Mouse (Mus musculus): ENCODE measurements around the gene Mien1. TPM values are rescaled to one million over a fixed set of nuclear protein-coding genes. Genes with fewer than 3 reads are reported as not detected.

Gene Mien1
- polyA plus RNA-seq (2014; fragmentation: Illumina TruSeq; extraction: RNeasy Lipid Tissue Mini Kit (QIAGEN cat#74804); ENCODE audit: low replicate concordance), result 31.8 TPM

GRCm38 (mm10) chr11:98438331-98439158, at the start of gene Mien1:
Gene Mien1 (minus strand): TSS chr11:98438991.

GRCm38 (mm10) chr11:98446213-98446561, 7.4 kb upstream of the Mien1 start, which contains the start of gene Grb7:
Gene Grb7 (plus strand): TSS chr11:98446394.

GRCm38 (mm10) chr11:98412273-98412796, 26.5 kb downstream of the Mien1 start, which contains the start of gene Erbb2:
Gene Erbb2 (plus strand): TSS chr11:98412470.

DNA sequence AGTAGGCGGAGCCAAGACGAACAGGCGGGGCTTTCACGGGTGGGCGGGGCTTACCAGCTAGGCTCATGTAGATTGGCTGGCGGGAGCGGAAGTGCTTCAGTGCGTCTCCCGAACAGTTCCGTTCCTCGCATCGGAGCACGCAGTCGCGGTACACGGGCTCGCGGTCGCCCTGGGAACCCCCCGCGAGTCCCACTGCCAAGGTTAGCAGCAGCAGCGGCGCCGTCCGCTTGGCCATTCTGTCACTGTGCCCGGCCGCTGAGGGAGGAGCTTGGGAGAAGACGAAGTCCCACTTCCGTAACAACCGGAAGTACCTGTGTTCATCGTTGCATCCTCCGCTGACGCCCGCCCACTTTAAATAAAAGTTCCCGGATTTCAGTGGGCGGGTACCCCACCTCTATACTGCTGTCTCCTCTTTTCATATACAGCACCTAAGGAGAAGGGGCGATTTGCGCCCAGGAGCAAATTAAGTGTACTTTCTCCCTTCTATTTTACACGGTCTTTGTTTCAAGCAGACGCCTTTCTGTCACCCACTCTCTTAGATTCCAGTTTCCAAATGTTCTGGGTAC, 38.5 kb downstream of the Mien1 start, which contains the start of gene Pgap3:
Gene Pgap3 (minus strand): TSS at position 330 of the 566 bp plus-strand sequence.

Other genes with a start within 250 kb of the Mien1 start
- gene Med1, start 245.7 kb downstream of the Mien1 start, polyA plus RNA-seq (2014; fragmentation: Illumina TruSeq; extraction: RNeasy Lipid Tissue Mini Kit (QIAGEN cat#74804); ENCODE audit: low replicate concordance), result 37.7 TPM
- gene Cdk12, start 235.9 kb downstream of the Mien1 start, polyA plus RNA-seq (2014; fragmentation: Illumina TruSeq; extraction: RNeasy Lipid Tissue Mini Kit (QIAGEN cat#74804); ENCODE audit: low replicate concordance), result 28.2 TPM
- gene Neurod2, start 109.3 kb downstream of the Mien1 start, polyA plus RNA-seq (2014; fragmentation: Illumina TruSeq; extraction: RNeasy Lipid Tissue Mini Kit (QIAGEN cat#74804); ENCODE audit: low replicate concordance), result not detected
- 5.9 TPM for gene Ppp1r1b, start 90.6 kb downstream of the Mien1 start, polyA plus RNA-seq (2014; fragmentation: Illumina TruSeq; extraction: RNeasy Lipid Tissue Mini Kit (QIAGEN cat#74804); ENCODE audit: low replicate concordance)
- gene Stard3, start 80.6 kb downstream of the Mien1 start, polyA plus RNA-seq (2014; fragmentation: Illumina TruSeq; extraction: RNeasy Lipid Tissue Mini Kit (QIAGEN cat#74804); ENCODE audit: low replicate concordance), result 1.0 TPM
- gene Tcap, start 55.2 kb downstream of the Mien1 start, polyA plus RNA-seq (2014; fragmentation: Illumina TruSeq; extraction: RNeasy Lipid Tissue Mini Kit (QIAGEN cat#74804); ENCODE audit: low replicate concordance), result not detected
- not detected for gene Pnmt, start 52.5 kb downstream of the Mien1 start, polyA plus RNA-seq (2014; fragmentation: Illumina TruSeq; extraction: RNeasy Lipid Tissue Mini Kit (QIAGEN cat#74804); ENCODE audit: low replicate concordance)
- not detected for gene Pgap3, start 38.5 kb downstream of the Mien1 start, polyA plus RNA-seq (2014; fragmentation: Illumina TruSeq; extraction: RNeasy Lipid Tissue Mini Kit (QIAGEN cat#74804); ENCODE audit: low replicate concordance)
- 2.1 TPM for gene Erbb2, start 26.5 kb downstream of the Mien1 start, polyA plus RNA-seq (2014; fragmentation: Illumina TruSeq; extraction: RNeasy Lipid Tissue Mini Kit (QIAGEN cat#74804); ENCODE audit: low replicate concordance)
- 2.2 TPM for gene Grb7, start 7.4 kb upstream of the Mien1 start, polyA plus RNA-seq (2014; fragmentation: Illumina TruSeq; extraction: RNeasy Lipid Tissue Mini Kit (QIAGEN cat#74804); ENCODE audit: low replicate concordance)
- 5.1 TPM for gene Ikzf3, start 107.0 kb upstream of the Mien1 start, polyA plus RNA-seq (2014; fragmentation: Illumina TruSeq; extraction: RNeasy Lipid Tissue Mini Kit (QIAGEN cat#74804); ENCODE audit: low replicate concordance)
- gene Zpbp2, start 112.1 kb upstream of the Mien1 start, polyA plus RNA-seq (2014; fragmentation: Illumina TruSeq; extraction: RNeasy Lipid Tissue Mini Kit (QIAGEN cat#74804); ENCODE audit: low replicate concordance), result 1.0 TPM
- 5.3 TPM for gene Ormdl3, start 148.4 kb upstream of the Mien1 start, polyA plus RNA-seq (2014; fragmentation: Illumina TruSeq; extraction: RNeasy Lipid Tissue Mini Kit (QIAGEN cat#74804); ENCODE audit: low replicate concordance)
- gene Lrrc3c, start 159.3 kb upstream of the Mien1 start, polyA plus RNA-seq (2014; fragmentation: Illumina TruSeq; extraction: RNeasy Lipid Tissue Mini Kit (QIAGEN cat#74804); ENCODE audit: low replicate concordance), result not detected
- not detected for gene Gm12355, start 186.7 kb upstream of the Mien1 start, polyA plus RNA-seq (2014; fragmentation: Illumina TruSeq; extraction: RNeasy Lipid Tissue Mini Kit (QIAGEN cat#74804); ENCODE audit: low replicate concordance)
- gene Gsdma3, start 187.4 kb upstream of the Mien1 start, polyA plus RNA-seq (2014; fragmentation: Illumina TruSeq; extraction: RNeasy Lipid Tissue Mini Kit (QIAGEN cat#74804); ENCODE audit: low replicate concordance), result not detected
- gene Gsdma2, start 207.8 kb upstream of the Mien1 start, polyA plus RNA-seq (2014; fragmentation: Illumina TruSeq; extraction: RNeasy Lipid Tissue Mini Kit (QIAGEN cat#74804); ENCODE audit: low replicate concordance), result 0.71 TPM
- gene Gsdma, start 225.4 kb upstream of the Mien1 start, polyA plus RNA-seq (2014; fragmentation: Illumina TruSeq; extraction: RNeasy Lipid Tissue Mini Kit (QIAGEN cat#74804); ENCODE audit: low replicate concordance), result 0.33 TPM
- 9.9 TPM for gene Psmd3, start 243.6 kb upstream of the Mien1 start, polyA plus RNA-seq (2014; fragmentation: Illumina TruSeq; extraction: RNeasy Lipid Tissue Mini Kit (QIAGEN cat#74804); ENCODE audit: low replicate concordance)

Measured in small intestine, adult 10 weeks (tissue).